Mouse (Mus musculus): ENCODE results near the gene Iqck.

Gene Iqck

DNA sequence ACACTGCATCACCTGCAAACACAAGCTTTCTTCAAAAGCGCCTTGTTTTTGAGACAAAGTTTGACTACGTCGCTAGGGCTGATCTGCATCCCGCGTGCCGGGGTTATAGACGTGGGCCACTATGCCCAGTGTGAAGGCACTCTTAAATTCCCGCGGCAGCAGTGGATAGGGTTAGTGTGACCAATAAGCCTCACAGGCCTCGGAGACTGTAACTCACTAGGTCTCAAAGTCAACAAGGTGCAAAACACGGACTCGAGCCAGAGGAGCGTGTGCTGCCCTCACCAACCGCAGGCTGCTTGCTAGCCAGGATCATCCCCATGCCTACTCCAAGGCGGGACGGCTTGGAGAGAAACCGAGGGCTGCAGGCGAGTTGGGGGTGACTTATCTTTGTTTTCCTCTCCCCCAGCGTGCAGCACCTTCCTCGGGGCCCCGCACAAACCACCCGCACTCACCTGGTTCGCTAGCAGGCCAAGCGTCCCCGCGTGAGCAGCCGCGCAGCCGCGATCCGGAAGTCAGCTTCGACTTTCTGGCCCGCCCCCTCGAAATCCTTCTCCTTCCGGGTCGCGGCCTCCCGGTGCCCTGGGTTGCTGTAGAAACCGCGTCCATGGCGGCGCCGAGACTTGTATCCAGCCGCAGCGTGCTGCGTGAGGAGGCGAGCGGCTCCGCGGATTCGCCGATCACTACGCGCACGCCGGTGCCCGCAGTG, at the start of gene Iqck:
Gene Iqck, plus strand, starts transcription at position 582 of the 706 bp plus-strand sequence.
- DNase-seq (ENCODE audit: low spot score): peak; percentile 72

- no peak for DNase-seq (ENCODE audit: low spot score)
Observed at GRCm38 (mm10) chr7:118806631-118807411, 48.7 kb upstream of the Iqck start.

- DNase-seq (ENCODE audit: low spot score): no peak
Observed at GRCm38 (mm10) chr7:118807899-118808298, 47.7 kb upstream of the Iqck start.

GRCm38 (mm10) chr7:118811407-118812106, 44.0 kb upstream of the Iqck start:
- DNase-seq (ENCODE audit: low spot score): no peak

GRCm38 (mm10) chr7:118813592-118813991, 42.0 kb upstream of the Iqck start:
- no peak for DNase-seq (ENCODE audit: low spot score)

DNA sequence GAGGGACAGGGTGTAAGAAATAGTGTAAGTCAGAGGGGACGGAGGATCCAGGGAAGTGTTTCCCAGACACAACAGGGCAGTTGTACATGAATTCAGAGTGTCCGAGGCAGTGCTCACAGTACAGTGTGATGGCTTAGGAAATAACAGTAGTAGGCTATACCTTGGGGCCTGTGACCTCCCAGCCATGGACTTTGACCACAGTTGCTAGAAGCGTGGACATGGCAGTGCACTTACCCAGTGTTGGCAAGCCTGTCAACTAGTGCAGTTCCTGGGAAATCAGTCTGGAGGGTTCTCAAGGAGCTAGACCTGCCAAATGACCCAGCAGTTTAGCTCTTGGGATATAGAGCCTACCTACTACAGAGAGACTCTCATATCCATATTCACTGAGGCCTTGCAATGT, 39.3 kb upstream of the Iqck start:
- DNase-seq (ENCODE audit: low spot score): no peak

DNA sequence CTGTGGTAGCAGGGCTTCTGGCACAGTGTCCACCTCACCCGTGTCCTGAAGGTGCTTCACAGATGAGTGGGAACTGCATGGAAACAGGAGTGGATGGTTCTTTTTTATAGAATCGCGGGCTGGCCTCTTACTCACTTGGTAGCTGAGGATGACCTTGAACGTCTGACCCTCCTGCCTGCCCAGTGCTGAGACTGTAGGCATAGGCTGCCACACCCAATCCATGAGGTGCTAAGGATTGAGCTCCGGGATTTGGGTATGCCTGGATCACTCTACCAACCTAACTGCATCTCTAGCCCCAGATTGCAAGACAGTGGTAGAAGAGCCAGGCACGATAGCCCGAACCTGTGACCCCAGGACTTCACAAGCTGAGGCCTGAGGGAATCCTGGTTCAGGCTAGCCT, 37.8 kb upstream of the Iqck start:
- DNase-seq (ENCODE audit: low spot score): no peak

DNA sequence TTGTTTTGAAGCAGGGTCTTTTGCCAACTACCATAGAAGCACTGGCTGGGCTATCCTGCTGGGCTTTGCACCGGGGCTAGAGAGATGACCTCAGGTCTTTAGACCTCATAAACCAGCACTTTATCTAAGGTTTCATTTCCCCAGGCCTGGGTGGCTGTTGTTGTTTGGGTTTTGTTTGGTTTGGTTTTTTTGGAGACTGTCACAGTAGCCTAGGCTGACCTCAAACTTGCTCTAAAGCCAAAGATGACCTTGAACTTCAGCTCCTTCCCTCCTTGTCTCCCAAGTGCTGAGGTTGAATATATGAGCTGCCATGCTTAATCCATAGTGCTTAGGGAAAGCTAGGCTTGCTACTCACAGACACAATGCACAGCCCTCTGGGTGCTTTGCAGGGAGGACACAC, 35.9 kb upstream of the Iqck start:
- DNase-seq (ENCODE audit: low spot score): no peak

- no peak for DNase-seq (ENCODE audit: low spot score)
Observed at GRCm38 (mm10) chr7:118821356-118821755, 34.2 kb upstream of the Iqck start.

DNA sequence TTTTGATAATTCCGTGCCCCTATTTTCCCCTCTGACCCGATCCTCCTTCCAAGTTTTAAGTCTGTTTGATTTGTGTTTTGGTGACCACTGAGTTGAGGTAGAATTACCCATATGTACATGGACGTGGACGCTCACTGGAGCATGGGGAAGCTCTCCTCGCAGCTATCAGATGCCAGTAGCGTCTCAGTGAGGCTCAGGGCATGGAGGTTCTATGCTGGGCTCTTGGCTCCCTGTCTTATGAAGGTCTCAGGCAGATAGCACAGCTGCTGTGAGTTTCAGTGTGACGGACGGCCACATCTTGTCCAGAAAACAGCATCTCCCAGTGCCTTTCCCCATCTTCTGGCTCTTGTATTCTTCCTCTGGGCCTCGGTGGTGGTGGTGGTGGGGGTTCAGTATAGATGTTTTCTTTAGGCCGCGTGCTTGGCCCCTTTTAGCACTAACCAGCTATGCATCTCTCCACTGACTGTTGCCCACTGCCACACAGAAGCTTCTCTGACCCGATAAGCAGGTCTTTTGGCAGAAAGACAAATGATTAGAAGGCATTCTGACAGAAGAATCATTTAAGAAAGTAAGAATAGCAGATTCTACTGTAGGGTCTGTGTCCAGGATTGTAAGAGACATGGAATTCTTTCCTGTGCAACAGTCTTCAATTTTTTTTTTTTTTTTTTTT, 33.5 kb upstream of the Iqck start:
- DNase-seq (ENCODE audit: low spot score): no peak

GRCm38 (mm10) chr7:118824451-118824850, 31.1 kb upstream of the Iqck start:
- no peak for DNase-seq (ENCODE audit: low spot score)

GRCm38 (mm10) chr7:118827975-118828416, 27.6 kb upstream of the Iqck start:
- no peak for DNase-seq (ENCODE audit: low spot score)

DNA sequence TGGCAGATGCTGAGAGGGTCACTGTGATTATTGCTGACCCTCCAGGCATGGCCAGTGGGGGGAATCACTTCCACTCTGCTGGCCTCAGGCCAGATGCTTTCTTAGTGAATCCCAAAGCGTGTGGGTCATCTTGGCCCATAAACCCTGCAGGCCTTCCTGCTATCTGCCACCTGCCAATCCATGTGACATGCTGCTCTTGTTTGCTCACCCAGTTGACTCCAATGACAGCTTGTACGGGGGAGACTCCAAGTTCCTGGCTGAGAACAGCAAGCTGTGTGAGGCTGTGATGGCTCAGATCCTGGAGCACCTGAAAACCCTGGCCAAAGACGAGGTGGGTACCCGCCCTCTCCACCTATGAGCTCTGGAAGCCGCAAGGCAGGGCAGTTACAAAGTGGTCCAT, 17.7 kb upstream of the Iqck start:
- no peak for DNase-seq (ENCODE audit: low spot score)

DNA sequence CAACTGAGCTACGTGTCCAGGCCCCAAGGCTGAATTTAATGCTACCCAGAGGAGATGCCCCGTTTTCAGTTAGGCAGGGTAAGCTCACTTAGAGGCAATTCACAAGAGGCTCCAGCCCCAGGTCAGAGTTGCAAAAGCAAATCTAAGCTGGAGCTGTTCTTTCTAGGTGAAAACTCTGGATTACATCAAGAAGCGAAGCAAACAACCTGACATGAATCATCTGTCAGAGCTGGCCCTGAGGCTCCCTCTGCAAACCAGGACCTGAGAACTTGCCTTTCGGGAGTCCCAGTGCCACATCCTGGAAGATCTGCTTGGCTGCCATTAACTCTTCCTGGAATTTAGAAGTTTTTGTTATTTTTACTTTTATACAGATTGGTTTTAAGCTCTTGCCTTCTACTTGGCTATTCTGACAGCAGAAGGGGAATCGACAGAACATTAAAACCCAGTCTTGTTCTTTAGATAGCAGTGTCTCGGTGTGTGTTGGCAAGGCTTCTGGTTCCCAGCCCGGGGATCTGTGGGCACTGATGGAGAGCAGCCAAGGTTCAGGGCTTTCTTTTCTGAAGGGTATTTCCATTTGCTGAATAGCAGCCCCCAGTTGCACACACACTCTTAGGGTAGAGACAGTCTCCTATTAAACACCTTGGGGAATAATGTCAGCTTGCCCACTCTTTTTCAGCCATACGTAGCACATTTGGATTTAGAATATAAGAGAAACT, 14.4 kb upstream of the Iqck start:
- no peak for DNase-seq (ENCODE audit: low spot score)

- no peak for DNase-seq (ENCODE audit: low spot score)
Observed at GRCm38 (mm10) chr7:118841796-118842195, 13.8 kb upstream of the Iqck start.

DNA sequence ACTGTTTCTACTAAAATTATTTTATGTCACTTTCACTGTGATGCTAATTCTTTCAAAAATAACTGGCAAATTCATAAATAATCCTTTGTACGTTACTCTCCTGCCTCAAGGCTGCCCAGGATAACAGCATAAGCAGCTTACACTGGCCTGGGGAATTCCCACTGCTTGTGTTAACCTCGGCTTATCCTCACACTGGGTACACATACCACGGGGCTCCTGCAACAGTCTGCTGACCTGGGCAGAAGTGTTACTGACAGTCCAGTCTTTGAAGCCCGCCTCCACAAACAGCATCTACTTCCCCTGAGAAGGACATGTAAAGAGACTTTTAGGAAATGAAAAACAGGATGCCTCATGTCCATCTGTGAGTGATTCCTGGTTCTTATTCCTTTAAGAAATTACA, 12.6 kb upstream of the Iqck start:
- no peak for DNase-seq (ENCODE audit: low spot score)

DNA sequence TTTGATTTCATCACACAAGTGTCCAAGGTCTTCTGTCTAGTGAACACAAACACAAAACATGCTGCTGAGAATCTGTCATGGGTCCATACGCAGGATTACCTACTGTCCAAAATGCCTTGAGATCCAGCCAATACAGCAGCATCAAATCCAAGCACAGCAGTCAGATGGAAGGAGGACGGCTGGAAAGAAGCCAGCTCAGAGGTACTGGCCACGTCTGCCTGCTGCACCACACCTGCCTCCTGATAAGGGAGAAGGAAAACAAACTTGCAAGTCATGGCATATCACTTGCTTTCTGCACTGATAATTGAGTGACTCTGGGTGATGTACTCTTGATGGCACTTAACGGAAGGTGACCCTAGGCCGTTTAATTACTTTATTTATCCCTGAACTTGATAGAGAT, 10.4 kb upstream of the Iqck start:
- no peak for DNase-seq (ENCODE audit: low spot score)

DNA sequence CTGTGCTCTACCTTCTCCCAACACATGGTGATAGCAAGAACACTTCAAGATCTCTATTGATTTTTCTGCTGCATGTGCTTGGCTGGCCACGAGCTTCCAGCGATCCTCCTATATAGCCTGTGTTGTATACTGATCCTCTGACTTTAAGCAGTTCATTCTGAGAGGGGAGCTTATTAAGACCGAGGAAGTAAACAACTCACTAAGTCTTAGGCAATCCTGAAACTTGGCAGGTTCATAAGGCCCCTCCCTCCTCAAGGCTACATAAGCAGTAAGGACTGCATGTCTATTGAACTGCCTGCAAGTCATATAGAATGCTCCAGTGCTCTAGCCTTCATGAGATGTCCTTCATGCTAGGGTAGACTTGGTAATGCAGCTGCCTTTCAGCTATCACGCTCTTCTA, 9.2 kb upstream of the Iqck start:
- DNase-seq (ENCODE audit: low spot score): no peak

- DNase-seq (ENCODE audit: low spot score): no peak
Observed at GRCm38 (mm10) chr7:118848796-118849195, 6.8 kb upstream of the Iqck start.

DNA sequence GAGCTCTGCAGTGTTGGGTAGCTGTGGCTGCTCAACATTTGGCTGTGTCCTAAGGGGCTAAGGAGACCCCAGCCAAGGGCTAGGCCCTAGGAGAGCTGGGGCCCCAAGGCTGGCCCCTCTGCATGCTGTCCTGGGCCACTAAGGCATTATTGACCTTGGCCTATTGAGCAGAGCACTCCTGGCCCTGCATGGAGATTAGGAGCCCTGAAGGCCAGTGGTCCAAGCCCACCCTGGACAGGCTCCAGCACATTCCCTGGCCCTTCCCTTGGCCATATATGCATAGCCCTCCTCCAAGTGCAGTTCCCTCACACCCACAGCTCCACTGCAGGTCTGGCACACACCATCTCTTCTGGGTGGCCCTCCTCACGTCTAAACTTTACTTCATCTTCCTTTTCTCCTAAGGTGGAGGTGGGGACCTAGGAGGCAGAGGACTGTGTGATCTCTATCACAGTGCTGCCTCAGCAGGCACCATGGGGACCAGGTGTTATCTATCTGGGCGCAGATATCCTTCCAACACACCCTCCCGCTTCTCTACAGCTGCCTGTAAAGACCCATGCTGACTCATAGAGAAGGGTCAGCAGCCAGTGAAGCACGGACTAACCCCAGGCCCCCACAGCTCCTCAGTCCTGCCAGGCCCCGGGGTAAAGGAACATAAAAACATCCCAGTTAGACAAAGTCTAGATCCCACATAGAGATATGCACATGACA, 5.9 kb upstream of the Iqck start:
- no peak for DNase-seq (ENCODE audit: low spot score)

DNA sequence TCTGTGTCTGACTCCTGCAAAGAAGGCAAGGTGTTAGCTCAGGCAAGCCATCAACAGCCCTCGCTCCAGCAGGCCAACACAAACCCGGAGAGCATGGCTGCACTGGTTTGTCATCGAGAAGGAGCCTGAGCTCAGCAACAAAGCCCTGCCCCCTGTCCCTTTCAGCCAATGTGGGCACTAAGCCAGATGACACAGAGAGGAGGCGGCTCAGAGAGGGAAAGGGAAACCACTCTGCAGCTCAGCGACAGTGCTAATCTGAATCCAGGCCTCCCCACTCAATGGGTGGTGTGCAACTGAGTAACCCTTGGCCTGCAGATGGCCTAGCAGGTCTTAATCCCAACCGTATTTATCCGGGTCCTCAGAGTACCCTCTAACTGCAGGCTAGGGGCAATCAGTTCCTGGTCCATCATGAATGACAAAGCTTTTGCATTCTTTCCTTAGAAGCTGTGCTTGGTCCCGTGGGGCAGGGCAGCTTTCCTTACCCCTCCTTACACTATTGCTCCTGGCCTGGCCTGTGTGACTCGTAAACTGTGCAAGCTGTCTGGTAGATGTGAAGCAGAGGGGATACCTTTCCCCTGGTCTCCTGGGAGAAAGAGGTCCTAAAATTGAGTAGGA, 4.8 kb upstream of the Iqck start:
- no peak for DNase-seq (ENCODE audit: low spot score)

All from urinary bladder, postnatal 10 days (tissue).